Mouse (Mus musculus) induced T-regulatory cell, adult 2 months (primary cell): ENCODE results near the gene Hist1h1d.
A peak's percentile ranks its signal among the peaks of the same experiment; 100 is the strongest.
"Not testable (repeated sequence)": the region's sequence is repeated elsewhere in the genome, so short reads cannot be mapped to it uniquely, and the experiment has no call there.

Experiments used
- DNase-seq: peaks from one replicate; pipeline ENCODE4 v3.0.0-alpha.2; 2012; ENCODE audit warnings: low read depth

Gene Hist1h1d

GRCm38 (mm10) chr13:23591886-23592285, 38.8 kb downstream of the Hist1h1d start:
- not testable (repeated sequence) for DNase-seq

DNA sequence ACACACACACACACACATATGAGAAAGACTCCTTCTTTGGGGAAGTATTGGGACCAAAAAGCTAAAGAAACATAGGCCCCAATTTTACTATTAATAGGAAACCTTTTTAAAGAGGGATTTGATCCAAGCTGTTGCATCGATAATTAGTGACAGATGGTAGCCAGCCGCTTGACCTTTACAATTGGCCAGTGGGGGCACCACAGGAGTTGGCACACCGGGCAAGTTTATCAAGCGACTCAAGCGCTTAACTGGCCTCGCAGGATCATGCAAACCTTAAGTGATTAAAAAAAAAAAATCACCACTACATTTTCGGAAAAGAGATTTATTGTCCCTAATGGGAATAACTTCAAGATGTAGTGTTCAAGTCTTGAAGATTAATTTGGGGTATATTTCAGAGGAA, 39.6 kb downstream of the Hist1h1d start:
- DNase-seq = no peak

- DNase-seq = peak; percentile 48
Observed at GRCm38 (mm10) chr13:23593051-23593770, 40.1 kb downstream of the Hist1h1d start.

GRCm38 (mm10) chr13:23595185-23595584, 42.1 kb downstream of the Hist1h1d start:
- DNase-seq = no peak

- DNase-seq = no peak
Observed at GRCm38 (mm10) chr13:23595622-23596372, 42.7 kb downstream of the Hist1h1d start.

- peak; percentile 93 for DNase-seq
Observed at GRCm38 (mm10) chr13:23597957-23598356, 44.9 kb downstream of the Hist1h1d start.

GRCm38 (mm10) chr13:23603182-23603699, 50.2 kb downstream of the Hist1h1d start:
- DNase-seq = no peak

- DNase-seq = no peak
Observed at GRCm38 (mm10) chr13:23604452-23604851, 51.4 kb downstream of the Hist1h1d start.

- no peak for DNase-seq
Observed at GRCm38 (mm10) chr13:23605052-23605451, 52.0 kb downstream of the Hist1h1d start.

DNA sequence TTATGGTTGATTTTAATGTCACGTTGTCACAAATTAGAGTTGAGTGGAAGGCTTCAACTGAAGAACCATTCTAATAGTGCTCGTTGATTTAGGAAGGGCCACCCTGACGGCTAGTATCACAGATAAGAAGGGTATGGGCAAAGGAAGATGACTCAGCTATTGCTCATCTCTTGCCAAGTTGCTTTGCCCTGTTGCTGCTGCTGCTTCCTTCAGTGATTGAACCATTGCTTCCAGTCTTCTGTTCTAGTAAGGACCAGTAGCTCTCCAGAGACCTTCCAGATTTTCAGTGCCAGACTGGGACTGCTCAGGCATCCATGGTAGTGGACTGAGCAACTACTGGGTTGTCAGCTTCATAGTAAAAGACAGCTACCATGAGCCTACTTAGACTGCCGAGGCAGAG, 56.1 kb downstream of the Hist1h1d start:
- no peak for DNase-seq

GRCm38 (mm10) chr13:23609844-23610243, 56.8 kb downstream of the Hist1h1d start:
- no peak for DNase-seq
